Mouse (Mus musculus) right cerebral cortex, postnatal 36 days (tissue): ENCODE measurements around the gene Hal.

Source experiments
- DNase-seq, 2 experiments: peaks; one replicate each; pipeline ENCODE4 v3.0.0; 2022; ENCODE audit warnings: low spot score in 2 of 2, mixed read lengths in 1 of 2

The Hal gene

GRCm38 (mm10) chr10:93567066-93567465, 78.5 kb downstream of the Hal start:
- DNase-seq = no peak

- DNase-seq = no peak
These were observed 79.4 kb downstream of the Hal start for GRCm38 (mm10) chr10:93567841-93568566.

GRCm38 (mm10) chr10:93568671-93569070, 80.1 kb downstream of the Hal start:
- no peak for DNase-seq
